Mouse (Mus musculus) frontal cortex, postnatal 25 days (tissue): ENCODE results near the gene Abcb8.
"Not testable (repeated sequence)": the region's sequence is repeated elsewhere in the genome, so short reads cannot be mapped to it uniquely, and the experiment has no call there.

Experiments
- DNase-seq, 2 experiments: peaks; one replicate each; pipeline ENCODE4 v3.0.0; 2022; ENCODE audit warnings: low spot score in 2 of 2

Gene Abcb8

GRCm38 (mm10) chr5:24394165-24394894, 867 bp downstream of the Abcb8 start:
- peak; percentile 92 to 93 for DNase-seq

- not testable (repeated sequence) for DNase-seq
These were observed 2.8 kb downstream of the Abcb8 start for GRCm38 (mm10) chr5:24396254-24396653.

GRCm38 (mm10) chr5:24399686-24400085, 6.2 kb downstream of the Abcb8 start:
- DNase-seq = no peak

- no peak for DNase-seq
These were observed 6.9 kb downstream of the Abcb8 start for GRCm38 (mm10) chr5:24400362-24400761.

GRCm38 (mm10) chr5:24400911-24401605, 7.6 kb downstream of the Abcb8 start:
- no peak for DNase-seq

GRCm38 (mm10) chr5:24401969-24402368, 8.5 kb downstream of the Abcb8 start:
- no peak for DNase-seq

GRCm38 (mm10) chr5:24404594-24405360, 11.3 kb downstream of the Abcb8 start:
- no peak for DNase-seq

- DNase-seq = no peak
These were observed 12.0 kb downstream of the Abcb8 start for GRCm38 (mm10) chr5:24405389-24405876.

GRCm38 (mm10) chr5:24408651-24409050, 15.2 kb downstream of the Abcb8 start:
- DNase-seq = no peak

- DNase-seq = no peak
These were observed 16.0 kb downstream of the Abcb8 start for GRCm38 (mm10) chr5:24409466-24409865.

GRCm38 (mm10) chr5:24412063-24412462, 18.6 kb downstream of the Abcb8 start:
- DNase-seq = no peak

- DNase-seq = no peak
These were observed 19.7 kb downstream of the Abcb8 start, which contains the start of gene Asic3 for GRCm38 (mm10) chr5:24413042-24413693. Gene Asic3, plus strand, starts transcription at chr5:24413392.

- DNase-seq = no peak
These were observed 20.5 kb downstream of the Abcb8 start for GRCm38 (mm10) chr5:24413938-24414337.

GRCm38 (mm10) chr5:24416222-24416736, 22.8 kb downstream of the Abcb8 start:
- DNase-seq = peak in 1 of 2 experiments; percentile 54

GRCm38 (mm10) chr5:24417587-24417986, 24.1 kb downstream of the Abcb8 start:
- DNase-seq = no peak

GRCm38 (mm10) chr5:24420381-24420780, 26.9 kb downstream of the Abcb8 start:
- no peak for DNase-seq

- peak; percentile 97 to 99 for DNase-seq
These were observed 29.9 kb downstream of the Abcb8 start, which contains the start of the genes Cdk5 and Slc4a2 for GRCm38 (mm10) chr5:24423129-24424003. Gene Cdk5, minus strand, starts transcription at chr5:24423530. Gene Slc4a2, plus strand, starts transcription at chr5:24423837.

GRCm38 (mm10) chr5:24424004-24424781, 30.7 kb downstream of the Abcb8 start:
- DNase-seq = no peak

- DNase-seq = peak; percentile 36 to 54
These were observed 31.5 kb downstream of the Abcb8 start for GRCm38 (mm10) chr5:24424861-24425411.
